Mouse (Mus musculus) frontal cortex, adult (tissue): ENCODE measurements at regions not wholly inside any gene's neighbourhood (a gene's known extent, or its start where the extent isn't known, plus 50 kb on each side); places are given as distances from the start of the nearest gene placed in this dataset.

Experiments
- ATAC-seq: cut with Nextera tagmentation; 2 replicates; pipeline ENCODE4 v1.9.2; 2017; ENCODE audit warnings: mild to moderate bottlenecking, moderate library complexity, mixed read lengths; ENCODE audit not compliant: low TSS enrichment

DNA sequence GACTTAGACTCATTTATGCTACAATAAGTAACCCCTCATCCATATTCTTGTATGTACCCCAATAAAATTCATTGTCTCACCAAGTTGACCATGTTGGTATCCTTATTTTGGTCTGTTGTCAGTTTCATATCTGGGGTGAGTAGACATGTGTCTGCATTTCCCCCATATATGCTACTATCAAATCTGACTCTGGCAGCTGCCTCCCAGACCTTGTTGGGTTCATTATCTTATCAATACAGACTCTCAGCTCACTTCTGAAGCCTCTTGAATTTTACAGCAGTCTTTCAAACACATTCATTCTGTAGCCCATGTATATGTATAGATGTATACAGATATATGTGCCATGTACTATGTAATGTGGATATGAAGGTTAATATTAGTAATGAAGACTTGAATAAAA, 67.4 kb upstream of the Adgra3 start:
- no peak for ATAC-seq

DNA sequence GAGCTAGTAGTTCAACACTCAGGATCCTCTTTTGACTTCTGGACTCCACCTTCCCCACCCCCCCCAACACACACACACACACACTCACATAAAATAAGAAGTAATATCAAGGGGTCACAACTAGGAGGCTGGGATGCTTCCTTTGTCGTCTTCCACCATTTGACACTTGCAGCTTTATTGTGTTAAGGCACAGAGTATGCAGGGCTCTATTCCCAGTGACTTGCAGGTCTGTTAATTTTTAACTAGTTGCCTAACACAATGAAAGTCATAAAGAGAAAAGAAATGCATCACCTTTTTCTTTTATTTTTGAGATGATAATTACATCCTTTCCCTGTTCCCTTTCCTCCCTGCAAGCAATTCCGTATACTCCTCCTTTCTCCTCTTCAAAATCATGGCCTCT, 66.9 kb upstream of the Adgra3 start:
- no peak for ATAC-seq

DNA sequence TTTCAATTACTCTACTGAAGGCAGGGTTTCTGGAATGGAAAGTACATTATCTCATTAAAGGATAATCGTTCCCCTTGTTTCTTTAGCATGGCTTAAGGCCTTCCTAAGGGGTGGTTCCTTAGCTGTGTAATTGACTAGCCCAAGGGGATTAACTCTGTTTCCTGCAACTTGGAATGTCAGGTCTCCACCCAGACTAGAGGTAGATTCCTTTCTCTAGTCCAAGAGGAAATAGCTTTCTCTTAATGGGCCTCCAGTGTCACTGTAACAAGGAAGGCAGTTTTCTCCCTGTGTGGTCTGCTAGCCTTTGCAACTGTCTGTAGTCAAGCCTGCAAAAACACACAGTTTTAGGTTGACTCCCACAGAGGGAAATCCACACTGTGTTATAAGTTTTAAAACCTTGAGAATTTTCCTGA, 64.0 kb upstream of the Adgra3 start:
- no peak for ATAC-seq

DNA sequence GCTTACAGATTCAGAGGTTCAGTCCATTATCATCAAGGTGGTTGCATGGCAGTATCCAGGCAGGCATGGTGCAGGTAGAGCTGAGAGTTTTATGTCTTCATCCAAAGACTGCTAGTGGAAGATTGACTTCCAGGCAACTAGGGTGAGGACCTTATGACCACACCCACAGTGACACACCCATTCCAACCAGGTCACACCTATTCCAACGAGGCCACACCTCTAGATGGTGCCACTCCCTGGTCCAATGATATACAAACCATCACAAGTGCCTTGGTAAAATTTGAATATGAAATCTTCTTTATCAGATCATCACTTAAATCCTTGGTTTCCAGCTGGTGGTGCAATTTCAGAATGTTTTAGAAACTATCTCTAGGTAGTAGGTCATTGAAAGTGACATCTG, 61.1 kb upstream of the Adgra3 start:
- ATAC-seq: no peak
